Comparison of ENCODE assay signal across 7 mouse cellular contexts in the genomic region with DNA sequence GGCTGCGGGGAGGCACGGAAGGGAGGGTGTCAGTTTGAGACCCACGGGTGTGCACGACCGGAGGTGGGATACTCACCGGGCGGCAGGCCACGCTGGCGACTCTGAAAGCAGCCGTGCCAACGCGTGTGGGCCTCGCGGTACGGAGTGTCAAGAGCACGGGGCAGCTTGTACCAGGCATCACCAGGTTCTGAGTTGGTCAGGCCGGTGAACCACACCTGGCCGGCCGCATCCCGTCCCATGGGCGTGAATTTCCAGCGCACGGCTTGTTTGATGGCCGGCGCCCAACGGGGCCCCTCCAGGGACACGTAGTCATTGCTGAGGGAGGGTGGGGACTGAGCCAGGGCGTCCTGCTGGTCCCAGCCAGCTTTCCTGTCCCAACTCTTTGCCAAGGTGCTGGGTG. TPM values are rescaled to one million over a fixed set of nuclear protein-coding genes. Genes with fewer than 3 reads are reported as not detected.
DNase-seq lines count a peak whose midpoint lies in the region; ATAC-seq and TF ChIP-seq lines count a peak whose summit lies in the region.

No protein-coding gene starts in this region.

- peaks cover 2% of the 10 kb centered on the region; the same call in 1 of the 2 replicates for H3K27me3 ChIP-seq in E14TG2a.4 (ENCODE audit: insufficient read depth, low read length)
- peaks cover 6% of the 10 kb centered on the region for H3K27me3 ChIP-seq in lung, embryonic 16.5 days (ENCODE audit: control insufficient read depth, insufficient read depth, low read depth, low read length)

- H3K4me2 ChIP-seq in lung, embryonic 16.5 days (ENCODE audit: low read depth, low read length): peak overlapping the region; percentile 60

- 9% methylated on average over 28 of the region's 28 CpGs for WGBS in lung, embryonic 16.5 days

- peaks cover 100% of the 10 kb centered on the region for H3K4me1 ChIP-seq in E14TG2a.4 (replicated peaks; ENCODE audit: low read depth, low read length)
- peaks cover 45% of the 10 kb centered on the region for H3K4me1 ChIP-seq in lung, embryonic 16.5 days (replicated peaks; ENCODE audit: control insufficient read depth, insufficient read depth, low read length)

- peak overlapping the region; percentile 37; the same call in 1 of the 2 replicates for H3K27ac ChIP-seq in lung, embryonic 16.5 days (ENCODE audit: low read length)

- peaks cover 91% of the 10 kb centered on the region for H3K36me3 ChIP-seq in E14TG2a.4 (ENCODE audit: insufficient read depth, low read length)
- peaks cover 29% of the 10 kb centered on the region for H3K36me3 ChIP-seq in lung, embryonic 16.5 days (ENCODE audit: control insufficient read depth, insufficient read depth, low read length)

- TF ChIP-seq CTCF in E14TG2a.4 (conservative IDR thresholded peaks at IDR 0.05; ENCODE audit: low read length): no peak

- intact Hi-C loops in left cerebral cortex, postnatal 14 days (cut with DNase I): no loop called here

- no peaks in the 10 kb centered on the region for H3K9me3 ChIP-seq in E14TG2a.4 (ENCODE audit: low read length)
- H3K9me3 ChIP-seq in lung, embryonic 16.5 days (ENCODE audit: control insufficient read depth, low read length): no peaks in the 10 kb centered on the region

- DNase-seq in adrenal gland, postnatal 14 days: peak; percentile 70
- DNase-seq in heart, postnatal 4 days: peak; percentile 61
- DNase-seq in left cerebral cortex, postnatal 14 days (ENCODE audit: low spot score in 2 of 2): no peak

- H3K9ac ChIP-seq in lung, embryonic 16.5 days (ENCODE audit: low read length): peak overlapping the region; percentile 64

- ATAC-seq in lung, embryonic 16.5 days (ENCODE audit: low read depth): peak; percentile 1; the same call in 1 of the 2 replicates
- ATAC-seq in megakaryocyte progenitor cell, adult 5-6 weeks (replicated peaks; ENCODE audit: poor library complexity): no peak
- ATAC-seq in megakaryocyte, adult 5-6 weeks (ENCODE audit: poor library complexity, severe bottlenecking): no peak

- H3K4me3 ChIP-seq in E14TG2a.4 (replicated peaks; ENCODE audit: low read length): peak overlapping the region; percentile 66
- H3K4me3 ChIP-seq in lung, embryonic 16.5 days (ENCODE audit: low read length): peak overlapping the region; percentile 34

RNA-seq across cellular contexts. Expression of a gene that starts 0.9 kb away (rescaled TPM):
- 2.0 and 2.1 TPM in 2 replicates for total RNA-seq in adrenal gland, postnatal 14 days (2021)
- total RNA-seq in heart, postnatal 4 days (2021): 1 to 10 TPM in 1 of 2 experiments, under 1 TPM in 1; 0.63 to 2.0 TPM
- polyA plus RNA-seq in lung, embryonic 16.5 days (2015; fragmentation: Nextera tagmentation; extraction: Ambion mirVana): 2.0 and 2.2 TPM in 2 replicates
- 1 to 10 TPM in 1 of 2 experiments, under 1 TPM in 1; 0.93 to 1.3 TPM for total RNA-seq in left cerebral cortex, postnatal 14 days (2021)
- 0.59 and 0.99 TPM in 2 replicates for total RNA-seq in megakaryocyte progenitor cell, adult 5-6 weeks (2015)
- 0.92 and 2.2 TPM in 2 replicates for total RNA-seq in megakaryocyte progenitor cell, adult 5-6 weeks (2017)
- 0.49 and 1.3 TPM in 2 replicates for total RNA-seq in megakaryocyte, adult 5-6 weeks (2015)
- total RNA-seq in megakaryocyte, adult 5-6 weeks (2017): 0.37 and 0.49 TPM in 2 replicates

RNA-seq across cellular contexts. Expression of a gene that starts 7.4 kb away (rescaled TPM):
- total RNA-seq in adrenal gland, postnatal 14 days (2021): 15.2 and 16.3 TPM in 2 replicates
- total RNA-seq in heart, postnatal 4 days (2021): 10 to 100 TPM; 12.1 to 13.5 TPM
- polyA plus RNA-seq in lung, embryonic 16.5 days (2015; fragmentation: Nextera tagmentation; extraction: Ambion mirVana): 13.7 and 13.9 TPM in 2 replicates
- total RNA-seq in left cerebral cortex, postnatal 14 days (2021): 10 to 100 TPM; 37.8 to 38.9 TPM
- total RNA-seq in megakaryocyte progenitor cell, adult 5-6 weeks (2015): 6.7 and 7.0 TPM in 2 replicates
- total RNA-seq in megakaryocyte progenitor cell, adult 5-6 weeks (2017): 12.1 and 12.6 TPM in 2 replicates
- 4.1 and 4.6 TPM in 2 replicates for total RNA-seq in megakaryocyte, adult 5-6 weeks (2015)
- total RNA-seq in megakaryocyte, adult 5-6 weeks (2017): 7.4 TPM in 2 replicates

RNA-seq across cellular contexts. Expression of a gene that starts 13.7 kb away (rescaled TPM):
- 40.5 and 43.3 TPM in 2 replicates for total RNA-seq in adrenal gland, postnatal 14 days (2021)
- total RNA-seq in heart, postnatal 4 days (2021): 10 to 100 TPM; 55.4 to 56.8 TPM
- polyA plus RNA-seq in lung, embryonic 16.5 days (2015; fragmentation: Nextera tagmentation; extraction: Ambion mirVana): 95.4 and 105 TPM in 2 replicates
- total RNA-seq in left cerebral cortex, postnatal 14 days (2021): 10 to 100 TPM; 74.8 to 80.3 TPM
- 17.1 and 21.7 TPM in 2 replicates for total RNA-seq in megakaryocyte progenitor cell, adult 5-6 weeks (2015)
- total RNA-seq in megakaryocyte progenitor cell, adult 5-6 weeks (2017): 17.3 and 17.8 TPM in 2 replicates
- 22.7 and 23.8 TPM in 2 replicates for total RNA-seq in megakaryocyte, adult 5-6 weeks (2015)
- total RNA-seq in megakaryocyte, adult 5-6 weeks (2017): 20.9 and 24.0 TPM in 2 replicates

RNA-seq across cellular contexts. Expression of a gene that starts 14.4 kb away (rescaled TPM):
- 83.0 and 90.1 TPM in 2 replicates for total RNA-seq in adrenal gland, postnatal 14 days (2021)
- total RNA-seq in heart, postnatal 4 days (2021): 100 to 1,000 TPM; 107 to 113 TPM
- polyA plus RNA-seq in lung, embryonic 16.5 days (2015; fragmentation: Nextera tagmentation; extraction: Ambion mirVana): 90.6 and 93.2 TPM in 2 replicates
- total RNA-seq in left cerebral cortex, postnatal 14 days (2021): 10 to 100 TPM; 21.4 to 23.3 TPM
- total RNA-seq in megakaryocyte progenitor cell, adult 5-6 weeks (2015): 24.5 and 29.0 TPM in 2 replicates
- total RNA-seq in megakaryocyte progenitor cell, adult 5-6 weeks (2017): 22.2 and 32.3 TPM in 2 replicates
- 27.4 and 33.0 TPM in 2 replicates for total RNA-seq in megakaryocyte, adult 5-6 weeks (2015)
- 18.1 and 24.5 TPM in 2 replicates for total RNA-seq in megakaryocyte, adult 5-6 weeks (2017)

RNA-seq across cellular contexts. Expression of a gene that starts 19.6 kb away (rescaled TPM):
- total RNA-seq in adrenal gland, postnatal 14 days (2021): 52.6 and 55.6 TPM in 2 replicates
- 10 to 100 TPM; 52.9 to 55.9 TPM for total RNA-seq in heart, postnatal 4 days (2021)
- polyA plus RNA-seq in lung, embryonic 16.5 days (2015; fragmentation: Nextera tagmentation; extraction: Ambion mirVana): 71.4 and 73.1 TPM in 2 replicates
- 10 to 100 TPM; 82.4 to 88.6 TPM for total RNA-seq in left cerebral cortex, postnatal 14 days (2021)
- total RNA-seq in megakaryocyte progenitor cell, adult 5-6 weeks (2015): 9.3 and 13.7 TPM in 2 replicates
- total RNA-seq in megakaryocyte progenitor cell, adult 5-6 weeks (2017): 36.5 and 52.5 TPM in 2 replicates
- total RNA-seq in megakaryocyte, adult 5-6 weeks (2015): 5.4 and 5.7 TPM in 2 replicates
- total RNA-seq in megakaryocyte, adult 5-6 weeks (2017): 21.9 and 42.4 TPM in 2 replicates

Comparison
In these comparisons a context has a peak if more than half of its experiments do, and no peak if none do; other contexts are left out.
1. DNase-seq: peak in adrenal gland, postnatal 14 days (single experiment) and heart, postnatal 4 days (single experiment); none in left cerebral cortex, postnatal 14 days (0 of 2).